Mouse (Mus musculus) adrenal gland, postnatal 10 days (tissue): Measurements from ENCODE around the gene A4galt. TPM values are rescaled to one million over a fixed set of nuclear protein-coding genes. Genes with fewer than 3 reads are reported as not detected.

Experiments used
- DNase-seq: peaks from one replicate; pipeline ENCODE4 v3.0.0; 2021; ENCODE audit warnings: mixed read lengths
- total RNA-seq, 2 experiments: library from RNA; stranded (reverse); gene quantifications; 2 replicates each; pipeline ENCODE4 v1.2.3; 2021

Gene A4galt
- total RNA-seq, 2 experiments from 2014 or later = 12.3 to 12.8 TPM

DNA sequence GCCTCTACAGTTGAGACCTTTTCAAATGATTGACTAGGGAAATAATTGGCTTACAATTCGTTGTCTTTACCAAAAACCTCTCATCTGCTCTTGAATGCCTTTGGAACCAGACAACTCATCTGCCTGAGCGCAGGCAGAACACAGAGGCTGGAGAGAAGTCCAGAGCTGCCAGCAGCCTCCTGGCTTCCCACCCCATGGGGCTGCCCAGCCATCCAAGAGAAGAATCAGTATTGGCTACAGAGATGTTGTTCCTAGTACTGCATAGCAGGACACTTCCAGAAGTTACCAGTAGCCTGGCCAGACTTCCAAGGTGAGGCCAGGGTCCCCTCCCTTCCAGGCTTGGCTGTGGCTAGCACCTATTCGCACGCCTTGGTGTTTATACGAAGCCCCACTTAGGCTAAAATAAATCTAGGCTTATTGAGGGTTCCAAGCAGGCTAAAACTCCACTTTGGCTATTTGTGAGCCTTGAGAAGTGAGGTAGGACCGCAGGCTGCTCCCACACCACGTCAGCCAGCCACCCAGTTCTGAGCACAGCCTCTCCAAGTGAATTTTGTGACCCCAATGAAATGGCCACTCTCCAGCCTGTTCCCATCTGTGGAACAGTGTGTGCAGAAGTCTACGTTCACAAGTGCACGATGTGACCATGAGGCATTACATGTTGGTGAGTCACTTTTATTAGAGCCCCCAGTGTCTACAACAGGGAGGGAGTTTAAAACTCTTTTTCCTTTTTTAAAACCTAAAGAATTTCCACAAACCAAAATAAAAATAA is 25.3 kb downstream of the A4galt start:
- no peak for DNase-seq

DNA sequence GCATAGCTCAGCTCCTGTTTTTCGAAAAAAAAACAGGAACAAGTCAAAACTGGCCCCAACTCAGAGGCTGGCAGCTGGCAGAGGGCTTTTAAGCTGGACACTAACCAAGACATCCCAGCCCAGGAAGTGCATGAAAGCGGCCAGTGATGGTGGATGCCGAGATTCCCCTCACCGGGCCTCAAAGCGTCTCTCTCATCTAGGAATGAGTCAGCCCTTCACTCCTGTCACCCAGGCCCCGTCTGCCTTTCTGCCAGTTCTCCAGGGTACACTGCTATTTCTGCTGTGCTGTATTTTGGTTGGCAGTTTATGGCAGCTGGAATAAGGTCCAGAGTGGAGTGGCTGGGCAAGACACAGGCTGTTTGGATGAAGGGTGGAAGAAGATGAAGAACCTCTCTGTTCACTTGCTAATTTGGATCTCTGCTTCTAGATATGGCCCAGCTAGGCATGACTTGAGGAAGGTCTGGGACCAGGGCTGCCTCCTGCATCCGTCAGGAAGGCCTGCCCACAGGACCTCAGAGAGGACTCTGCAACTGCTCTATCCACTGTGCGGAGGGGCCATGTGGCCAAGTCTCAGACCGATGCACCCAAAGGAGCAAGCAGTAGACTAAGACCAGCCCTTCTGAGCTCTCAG is 27.3 kb downstream of the A4galt start:
- DNase-seq = peak; percentile 62

DNA sequence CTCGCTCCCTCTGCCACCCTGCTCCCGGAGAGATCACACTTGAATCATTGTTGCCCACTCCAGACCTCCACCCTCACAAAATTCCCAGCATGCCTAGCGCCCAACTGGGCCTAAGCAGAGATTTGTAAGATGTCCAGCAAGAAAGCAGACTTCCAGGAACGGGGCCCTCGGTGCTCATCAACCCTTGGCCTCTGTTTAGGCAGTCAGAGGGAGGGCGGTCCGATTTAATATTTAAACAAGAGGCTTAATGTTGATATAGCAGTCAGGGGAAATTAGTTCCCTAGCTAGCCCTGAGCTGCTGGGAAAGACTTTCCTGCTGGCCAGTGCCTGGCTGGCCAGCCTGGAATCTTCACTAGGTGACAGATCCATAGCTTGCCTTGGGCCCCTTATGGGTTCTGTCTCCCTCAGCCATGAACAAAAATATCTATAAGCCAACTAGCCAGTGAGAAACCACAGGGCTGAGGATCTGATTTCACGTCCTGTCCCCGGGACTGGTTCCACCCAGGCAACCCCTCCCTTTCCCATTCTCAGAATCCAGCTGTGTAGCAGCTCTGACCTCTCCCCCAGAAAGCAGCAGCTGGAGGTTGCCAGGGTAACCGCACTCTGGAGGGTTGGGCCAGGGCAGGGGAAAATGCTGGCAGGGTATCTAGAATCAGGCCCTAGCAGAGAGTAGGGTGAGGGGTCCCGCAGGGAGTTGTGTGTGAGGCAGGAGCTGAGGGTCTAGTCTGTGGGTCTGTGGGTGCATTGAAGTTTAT is 28.2 kb downstream of the A4galt start:
- DNase-seq = peak; percentile 67

DNA sequence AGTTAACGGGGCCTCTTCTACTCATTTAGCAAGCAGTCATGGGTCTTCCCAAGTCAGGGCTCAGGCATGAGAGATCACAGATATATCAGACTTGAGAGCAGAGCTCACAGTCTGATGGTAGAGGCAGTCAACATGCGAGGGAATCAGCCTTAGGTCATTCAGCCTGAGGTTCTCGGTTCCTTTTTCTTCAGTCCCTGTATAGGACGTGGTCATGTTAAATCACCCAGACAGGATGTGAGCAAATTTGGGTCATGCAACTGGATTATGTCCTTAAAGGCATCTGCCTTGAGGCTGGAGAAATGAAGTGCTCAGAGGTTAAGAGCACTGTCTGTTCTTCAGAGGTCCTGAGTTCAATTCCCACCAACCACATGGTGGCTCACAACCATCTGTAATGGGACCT is 29.9 kb downstream of the A4galt start:
- DNase-seq = no peak

- DNase-seq = no peak
Observed at GRCm38 (mm10) chr15:83220368-83221013, 31.1 kb downstream of the A4galt start.

DNA sequence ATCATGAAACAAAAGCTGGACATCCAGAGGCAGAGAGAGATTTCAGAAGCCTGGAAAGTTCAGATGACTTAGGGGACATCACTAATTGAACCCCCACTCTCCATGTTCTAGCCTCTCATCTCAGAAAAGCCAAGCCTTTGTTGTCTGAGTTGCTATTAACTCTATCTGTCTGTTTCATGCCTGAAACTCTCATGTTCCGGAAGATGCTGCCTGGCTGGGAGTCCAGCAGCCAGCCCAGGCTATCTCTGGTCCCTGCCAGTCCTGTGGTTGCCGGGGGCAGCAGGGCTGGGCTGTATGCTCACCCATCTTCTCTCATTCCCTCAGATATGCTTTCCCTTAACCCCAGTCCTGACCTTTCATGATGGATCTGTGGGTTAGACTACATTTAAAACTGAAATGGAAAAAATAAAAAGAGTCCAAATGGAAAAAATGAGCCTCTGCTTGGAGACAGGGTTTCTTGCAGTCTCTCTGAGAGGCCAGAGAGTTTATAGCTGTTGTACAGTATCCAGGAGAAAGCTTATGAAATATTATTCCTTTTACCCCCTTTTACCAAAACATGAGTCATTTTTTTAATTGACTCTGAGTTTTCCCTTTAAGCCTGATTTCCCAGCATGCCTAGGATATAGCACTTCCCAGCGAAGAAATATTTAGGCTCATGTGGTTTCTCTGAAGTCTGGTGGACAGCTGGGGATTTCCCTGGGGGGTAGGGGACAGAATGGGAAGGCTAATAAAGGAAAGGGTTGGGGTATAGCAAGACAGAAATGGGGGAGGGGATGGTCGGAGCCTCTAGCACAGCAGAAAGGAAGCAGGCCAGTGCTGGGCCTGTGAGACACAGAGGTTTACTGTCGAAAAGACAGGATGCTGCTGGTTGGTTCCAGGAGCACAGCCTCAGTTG is 36.0 kb downstream of the A4galt start:
- no peak for DNase-seq

DNA sequence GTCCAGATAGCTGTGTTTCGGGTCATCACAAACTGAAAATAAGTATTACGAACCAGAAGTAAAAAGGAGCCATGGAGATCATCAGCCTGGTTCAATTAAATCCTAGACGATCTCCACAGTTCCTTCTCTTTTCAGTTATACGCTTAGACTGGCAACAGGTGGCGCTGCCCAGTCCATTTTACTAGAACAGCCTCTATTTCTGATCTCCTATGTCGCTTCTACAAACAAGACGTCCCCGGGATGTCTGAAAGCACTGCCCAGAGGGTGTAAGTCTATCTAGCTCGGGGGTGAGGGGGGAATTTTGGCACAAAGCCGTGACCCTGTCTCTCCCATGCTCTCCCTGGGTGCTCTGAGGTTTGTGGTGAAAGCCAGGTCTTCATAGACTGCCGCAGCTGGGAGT is 41.3 kb downstream of the A4galt start:
- DNase-seq = peak; percentile 75

DNA sequence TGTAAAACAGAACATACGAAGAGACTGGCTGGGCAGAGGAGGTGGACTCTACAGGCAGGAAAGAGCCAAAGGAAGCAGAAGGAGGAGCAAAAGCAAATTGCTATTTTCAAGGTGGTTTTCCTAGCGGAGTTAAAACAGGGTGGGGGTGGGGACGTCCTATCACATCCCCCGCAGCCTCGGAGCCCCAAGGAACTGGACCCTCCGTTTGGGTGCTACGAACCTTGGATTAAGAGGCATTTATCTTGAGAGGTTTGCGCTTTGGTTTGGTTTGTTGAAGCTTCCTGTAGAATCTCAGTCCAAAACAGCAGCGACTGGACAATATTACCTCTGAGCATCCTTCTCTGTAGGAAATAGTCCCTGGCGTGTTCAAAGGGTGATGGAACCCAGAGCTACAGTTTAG is 41.9 kb downstream of the A4galt start:
- DNase-seq = no peak

DNA sequence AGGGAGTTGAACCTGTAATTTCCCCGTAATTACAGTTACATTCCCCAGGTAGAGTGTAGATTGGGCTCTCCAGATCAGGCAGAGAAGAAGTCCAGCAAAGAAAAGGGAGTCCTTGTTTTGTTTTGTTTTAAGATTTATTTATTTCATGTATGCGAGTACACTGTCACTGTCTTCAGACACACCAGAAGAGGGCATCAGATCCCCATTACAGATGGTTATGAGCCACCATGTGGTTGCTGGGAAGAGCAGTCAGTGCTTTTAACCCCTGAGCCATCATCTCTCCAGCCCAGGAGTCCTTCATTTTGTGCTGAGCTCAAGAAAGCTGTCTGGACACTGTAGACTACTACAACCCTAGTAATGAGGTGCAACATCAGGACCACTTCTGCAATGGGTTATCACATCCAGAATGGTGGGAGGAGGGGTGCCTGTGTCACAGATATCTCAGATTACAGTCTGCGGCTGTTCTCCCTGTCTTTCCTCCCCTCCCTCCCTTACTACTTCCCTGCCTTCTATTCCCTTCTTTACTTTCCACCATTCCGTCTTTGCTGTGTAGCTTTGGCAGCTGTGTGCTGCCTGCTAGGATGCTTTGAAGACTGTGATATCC is 42.4 kb downstream of the A4galt start:
- DNase-seq = no peak

- DNase-seq = peak; percentile 71
Observed at GRCm38 (mm10) chr15:83204731-83205451, 46.7 kb downstream of the A4galt start.

- DNase-seq = no peak
Observed at GRCm38 (mm10) chr15:83202412-83202811, 49.2 kb downstream of the A4galt start.

GRCm38 (mm10) chr15:83193413-83193812 is 58.2 kb downstream of the A4galt start:
- no peak for DNase-seq

DNA sequence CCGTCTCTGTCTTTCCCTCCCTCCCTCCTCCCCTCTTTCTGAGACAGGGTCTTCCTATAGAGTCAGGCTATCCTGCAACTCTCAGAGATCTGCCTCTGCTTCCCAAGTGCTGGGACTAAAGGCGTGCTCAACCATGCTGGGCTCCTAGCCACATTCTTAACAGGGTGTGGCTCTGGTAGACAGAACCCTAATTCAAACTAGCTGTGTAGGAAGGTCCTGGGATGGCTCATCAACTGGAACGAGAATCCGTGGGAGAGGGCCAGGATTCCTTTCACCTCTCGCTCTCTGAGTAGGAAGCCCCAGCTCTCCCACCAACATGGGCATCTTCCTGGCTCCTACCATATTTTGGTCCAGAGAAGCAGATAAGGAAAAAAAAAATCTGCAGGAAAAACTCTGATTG is 69.2 kb downstream of the A4galt start:
- DNase-seq = no peak

GRCm38 (mm10) chr15:83181800-83182330 is 69.7 kb downstream of the A4galt start:
- no peak for DNase-seq

GRCm38 (mm10) chr15:83180004-83180403 is 71.6 kb downstream of the A4galt start:
- no peak for DNase-seq

Other genes starting within 250 kb of the A4galt start
- 1 to 10 TPM; 3.2 to 4.5 TPM for gene Nfam1, start 218.5 kb downstream of the A4galt start, total RNA-seq
- 10 to 100 TPM; 71.2 to 89.2 TPM for gene Serhl, start 162.3 kb downstream of the A4galt start, total RNA-seq
- 10 to 100 TPM; 75.1 to 75.6 TPM for gene Rrp7a, start 129.0 kb downstream of the A4galt start, total RNA-seq
- gene Poldip3, start 102.4 kb downstream of the A4galt start, total RNA-seq = 10 to 100 TPM; 85.1 to 90.9 TPM
- 100 to 1,000 TPM; 176 to 199 TPM for gene Cyb5r3, start 79.2 kb downstream of the A4galt start, total RNA-seq
- gene Arfgap3, start 98.5 kb upstream of the A4galt start, total RNA-seq = 10 to 100 TPM; 24.0 to 24.7 TPM
- gene Pacsin2, start 212.8 kb upstream of the A4galt start, total RNA-seq = 10 to 100 TPM; 69.9 to 76.3 TPM